In genomic region chr6:82039193-82039592, GRCm38 (mm10) we compare ENCODE assay signal across 23 mouse cellular contexts. TPM values are rescaled to one million over a fixed set of nuclear protein-coding genes. Genes with fewer than 3 reads are reported as not detected.
A peak's percentile ranks its signal among the peaks of the same experiment; 100 is the strongest.
DNase-seq lines count a peak whose midpoint lies in the region; ATAC-seq and TF ChIP-seq lines count a peak whose summit lies in the region.
"Had no signal": no experiment of that assay in that cellular context is flagged by ENCODE, and none has a peak within 500 bp of the region (broad histone marks: within the 10 kb centered on the region; RNA-seq: fewer than 3 reads in every experiment).

No protein-coding gene starts in this region.

- H3K36me3 ChIP-seq in liver, adult 2 months (ENCODE audit: control insufficient read depth, insufficient read depth, low read length) = no peaks in the 10 kb centered on the region
- no peaks in the 10 kb centered on the region for H3K36me3 ChIP-seq in liver, embryonic 12.5 days
- no peaks in the 10 kb centered on the region for H3K36me3 ChIP-seq in lung, embryonic 14.5 days (ENCODE audit: insufficient read depth)
- no peaks in the 10 kb centered on the region; the same call in 1 of the 2 replicates for H3K36me3 ChIP-seq in lung, embryonic 16.5 days (ENCODE audit: control insufficient read depth, insufficient read depth, low read length)
- H3K36me3 ChIP-seq: embryonic facial prominence, embryonic 10.5 days; embryonic facial prominence, embryonic 12.5 days; forebrain, embryonic 15.5 days; G1E had no signal

- H3K79me2 ChIP-seq in liver, adult 2 months (ENCODE audit: control insufficient read depth, insufficient read depth, low read length) = peaks cover 9% of the 10 kb centered on the region; the same call in 1 of the 2 replicates

- H3K9ac ChIP-seq in liver, adult 2 months (ENCODE audit: low read depth, low read length) = peak overlapping the region; percentile 22; the same call in 1 of the 2 replicates
- H3K9ac ChIP-seq in liver, embryonic 12.5 days = no peak overlapping the region
- no peak overlapping the region for H3K9ac ChIP-seq in lung, embryonic 14.5 days
- H3K9ac ChIP-seq in lung, embryonic 16.5 days (ENCODE audit: low read length) = no peak overlapping the region
- H3K9ac ChIP-seq: embryonic facial prominence, embryonic 12.5 days; forebrain, embryonic 13.5 days; forebrain, embryonic 15.5 days had no signal

- DNase-seq in liver, adult 2 months (ENCODE audit: extremely low read depth, low read depth, low spot score) = peak; percentile 95
- DNase-seq in lung, embryonic 14.5 days = no peak
- no peak for DNase-seq in lung, postnatal 14 days
- DNase-seq in lung, adult 2 months = no peak
- DNase-seq: adrenal gland, adult 8-10 months; adrenal gland, postnatal 14 days; adrenal gland, postnatal 36 days; B cell, adult 2 months; cerebellum, adult 11-12 months; cerebellum, adult 2 months; cerebellum, adult 9-10 months; cerebellum, postnatal 25 days had no signal

- no peak overlapping the region for H3K4me2 ChIP-seq in liver, embryonic 12.5 days
- H3K4me2 ChIP-seq in lung, embryonic 14.5 days = no peak overlapping the region
- H3K4me2 ChIP-seq in lung, embryonic 16.5 days (ENCODE audit: low read depth, low read length) = no peak overlapping the region
- H3K4me2 ChIP-seq: embryonic facial prominence, embryonic 12.5 days; forebrain, embryonic 13.5 days; forebrain, embryonic 15.5 days had no signal

- TF ChIP-seq POLR2A in liver, adult 2 months (IDR thresholded peaks at IDR 0.05; ENCODE audit: extremely low read depth, insufficient read depth, low read length) = no peak
- no peak for TF ChIP-seq POLR2A in lung, adult 2 months (IDR thresholded peaks at IDR 0.05; ENCODE audit: borderline replicate concordance, extremely low read depth, low read depth, low read length)

- H3K27ac ChIP-seq in liver, adult 2 months (replicated peaks; ENCODE audit: insufficient read depth, low read depth, low read length) = peak overlapping the region; percentile 86
- no peak overlapping the region for H3K27ac ChIP-seq in liver, embryonic 12.5 days
- H3K27ac ChIP-seq in lung, embryonic 14.5 days (ENCODE audit: low read depth) = peak overlapping the region; percentile 77
- peak overlapping the region; percentile 96 for H3K27ac ChIP-seq in lung, embryonic 16.5 days (ENCODE audit: low read length)
- H3K27ac ChIP-seq: embryonic facial prominence, embryonic 10.5 days; embryonic facial prominence, embryonic 12.5 days; forebrain, embryonic 13.5 days; forebrain, embryonic 15.5 days had no signal

- 23% methylated on average over 6 of the region's 6 CpGs for WGBS in liver, adult 2 months
- WGBS in liver, embryonic 12.5 days (ENCODE audit: insufficient replicate concordance) = 64% methylated on average over 6 of the region's 6 CpGs
- WGBS in lung, embryonic 14.5 days = 68% methylated on average over 6 of the region's 6 CpGs
- WGBS in lung, embryonic 16.5 days = 56% methylated on average over 6 of the region's 6 CpGs
- WGBS in lung, adult 2 months = 69% methylated on average over 6 of the region's 6 CpGs

- peaks cover 21% of the 10 kb centered on the region for H3K4me1 ChIP-seq in liver, adult 2 months (ENCODE audit: control insufficient read depth, insufficient read depth, low read length)
- peaks cover 11% of the 10 kb centered on the region; the same call in 1 of the 2 replicates for H3K4me1 ChIP-seq in liver, embryonic 12.5 days
- peaks cover 14% of the 10 kb centered on the region for H3K4me1 ChIP-seq in lung, embryonic 14.5 days (ENCODE audit: insufficient read depth)
- H3K4me1 ChIP-seq in lung, embryonic 16.5 days (replicated peaks; ENCODE audit: control insufficient read depth, insufficient read depth, low read length) = peaks cover 31% of the 10 kb centered on the region
- H3K4me1 ChIP-seq in lung, adult 2 months (ENCODE audit: control insufficient read depth, insufficient read depth, low read length) = 0 out of 2 replicates have a peak, but pooled peaks cover 4% of the 10 kb centered on the region

- no peak overlapping the region for H3K4me3 ChIP-seq in liver, adult 2 months (ENCODE audit: insufficient read depth, low read depth, low read length)
- H3K4me3 ChIP-seq in liver, embryonic 12.5 days = no peak overlapping the region
- no peak overlapping the region for H3K4me3 ChIP-seq in lung, embryonic 14.5 days (ENCODE audit: low read depth, low read length)
- H3K4me3 ChIP-seq in lung, embryonic 16.5 days (ENCODE audit: low read length) = no peak overlapping the region
- H3K4me3 ChIP-seq in lung, adult 2 months (replicated peaks; ENCODE audit: extremely low read depth, low read depth, low read length) = no peak overlapping the region
- H3K4me3 ChIP-seq: embryonic facial prominence, embryonic 10.5 days; embryonic facial prominence, embryonic 12.5 days; forebrain, embryonic 13.5 days; forebrain, embryonic 15.5 days had no signal

- ATAC-seq in liver, embryonic 12.5 days = no peak
- ATAC-seq in lung, embryonic 14.5 days (ENCODE audit: insufficient read depth) = no peak
- ATAC-seq in lung, embryonic 16.5 days (ENCODE audit: low read depth) = no peak
- ATAC-seq: activated CD4-positive, CD25-positive, alpha-beta regulatory T cell, adult 4 months; CD4-positive, CD25-positive, alpha-beta regulatory T cell, adult 4 months; forebrain, embryonic 13.5 days; forebrain, embryonic 15.5 days; Patski had no signal

- H3K27me3 ChIP-seq in liver, adult 2 months (ENCODE audit: control insufficient read depth, insufficient read depth, low read length) = no peaks in the 10 kb centered on the region
- peaks cover 40% of the 10 kb centered on the region for H3K27me3 ChIP-seq in liver, embryonic 12.5 days (replicated peaks)
- H3K27me3 ChIP-seq in lung, embryonic 14.5 days (ENCODE audit: insufficient read depth, low read length) = no peaks in the 10 kb centered on the region
- no peaks in the 10 kb centered on the region for H3K27me3 ChIP-seq in lung, embryonic 16.5 days (ENCODE audit: control insufficient read depth, insufficient read depth, low read depth, low read length)
- H3K27me3 ChIP-seq: CH12.LX, Patski had no signal

- no peak for TF ChIP-seq CTCF in liver, adult 2 months (IDR thresholded peaks at IDR 0.05; ENCODE audit: low read depth, low read length)
- no peak for TF ChIP-seq CTCF in lung, embryonic 14.5 days (IDR thresholded peaks at IDR 0.05; ENCODE audit: low read depth)
- TF ChIP-seq CTCF in lung, adult 2 months (IDR thresholded peaks at IDR 0.05; ENCODE audit: insufficient read depth, low read length) = no peak

- H3K9me3 ChIP-seq in liver, embryonic 12.5 days (replicated peaks) = no peaks in the 10 kb centered on the region
- no peaks in the 10 kb centered on the region for H3K9me3 ChIP-seq in lung, embryonic 14.5 days (ENCODE audit: low read depth, low read length)
- no peaks in the 10 kb centered on the region for H3K9me3 ChIP-seq in lung, embryonic 16.5 days (ENCODE audit: control insufficient read depth, low read length)
- H3K9me3 ChIP-seq: embryonic facial prominence, embryonic 10.5 days; embryonic facial prominence, embryonic 12.5 days; forebrain, embryonic 13.5 days; forebrain, embryonic 15.5 days had no signal

RNA-seq across cellular contexts. Expression of gene Eva1a, which starts 1.6 kb away (rescaled TPM):
- total RNA-seq in liver, adult 2 months (2014; rRNA removed) = 97.7 and 104 TPM in 2 replicates
- polyA plus RNA-seq in liver, adult 2 months (2012; rRNA removed) = 75.4 and 87.4 TPM in 2 replicates
- 3.5 and 3.8 TPM in 2 replicates for polyA plus RNA-seq in liver, embryonic 12.5 days (2016; fragmentation: Nextera tagmentation; extraction: Ambion mirVana)
- polyA plus RNA-seq in lung, embryonic 14.5 days (2014; fragmentation: Nextera tagmentation; extraction: Ambion mirVana) = 46.5 and 53.7 TPM in 2 replicates
- 38.8 and 42.4 TPM in 2 replicates for polyA plus RNA-seq in lung, embryonic 16.5 days (2015; fragmentation: Nextera tagmentation; extraction: Ambion mirVana)
- polyA plus RNA-seq in lung, adult 2 months (2012; rRNA removed) = 8.6 and 15.3 TPM in 2 replicates
- total RNA-seq: CH12.LX had no signal
- polyA plus RNA-seq: activated CD4-positive, CD25-positive, alpha-beta regulatory T cell, adult 4 months; CD4-positive, CD25-positive, alpha-beta regulatory T cell, adult 4 months; G1E had no signal
